Mouse (Mus musculus): Measurements from ENCODE around the gene Gm13290. TPM values are rescaled to one million over a fixed set of nuclear protein-coding genes. Genes with fewer than 3 reads are reported as not detected.
"Not testable (repeated sequence)": the region's sequence is repeated elsewhere in the genome, so short reads cannot be mapped to it uniquely, and the experiment has no call there.

Gm13290 gene
- total RNA-seq, 2 experiments from 2014 or later: not detected

- not testable (repeated sequence) for ATAC-seq (replicated peaks; ENCODE audit: poor library complexity, severe bottlenecking)
Measured at GRCm38 (mm10) chr4:88780320-88780719, 6.7 kb downstream of the Gm13290 start.

- not testable (repeated sequence) for ATAC-seq (replicated peaks; ENCODE audit: poor library complexity, severe bottlenecking)
Measured at GRCm38 (mm10) chr4:88781831-88782230, 8.2 kb downstream of the Gm13290 start, which contains the start of gene Ifnz. TSS of gene Ifnz (plus strand) at chr4:88782131.

DNA sequence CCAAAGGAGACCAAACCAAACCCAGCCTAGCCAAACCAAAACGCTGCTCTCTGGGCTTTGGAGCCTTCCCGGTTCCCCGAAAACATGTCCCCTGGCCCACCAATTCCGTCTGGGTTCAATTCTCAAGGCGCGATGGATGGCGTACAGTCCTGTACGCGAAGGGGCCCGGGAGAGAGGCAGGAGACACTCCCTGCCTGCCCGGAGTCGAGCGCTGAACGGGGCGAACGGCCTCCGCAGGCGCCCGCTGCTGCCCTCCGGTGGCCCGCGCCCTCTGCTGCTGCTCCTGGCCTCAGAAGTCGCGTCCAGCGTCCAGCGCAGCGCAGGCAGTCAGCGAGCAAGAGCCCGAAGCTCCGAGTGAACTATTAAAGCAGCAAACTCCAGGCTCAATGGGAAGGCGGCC is 8.7 kb downstream of the Gm13290 start:
- ATAC-seq (replicated peaks; ENCODE audit: poor library complexity, severe bottlenecking): not testable (repeated sequence)

DNA sequence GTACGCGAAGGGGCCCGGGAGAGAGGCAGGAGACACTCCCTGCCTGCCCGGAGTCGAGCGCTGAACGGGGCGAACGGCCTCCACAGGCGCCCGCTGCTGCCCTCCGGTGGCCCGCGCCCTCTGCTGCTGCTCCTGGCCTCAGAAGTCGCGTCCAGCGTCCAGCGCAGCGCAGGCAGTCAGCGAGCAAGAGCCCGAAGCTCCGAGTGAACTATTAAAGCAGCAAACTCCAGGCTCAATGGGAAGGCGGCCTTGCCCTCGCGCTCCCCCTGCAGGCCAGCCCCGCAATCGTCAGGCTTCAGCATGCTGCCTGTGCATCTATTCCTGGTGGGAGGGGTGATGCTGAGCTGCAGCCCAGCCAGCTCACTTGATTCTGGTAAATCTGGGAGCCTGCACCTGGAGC is 11.8 kb downstream of the Gm13290 start, which contains the start of gene Gm13276:
TSS of gene Gm13276 (plus strand) at position 301 of the 400 bp plus-strand sequence.
- not testable (repeated sequence) for ATAC-seq (replicated peaks; ENCODE audit: poor library complexity, severe bottlenecking)

DNA sequence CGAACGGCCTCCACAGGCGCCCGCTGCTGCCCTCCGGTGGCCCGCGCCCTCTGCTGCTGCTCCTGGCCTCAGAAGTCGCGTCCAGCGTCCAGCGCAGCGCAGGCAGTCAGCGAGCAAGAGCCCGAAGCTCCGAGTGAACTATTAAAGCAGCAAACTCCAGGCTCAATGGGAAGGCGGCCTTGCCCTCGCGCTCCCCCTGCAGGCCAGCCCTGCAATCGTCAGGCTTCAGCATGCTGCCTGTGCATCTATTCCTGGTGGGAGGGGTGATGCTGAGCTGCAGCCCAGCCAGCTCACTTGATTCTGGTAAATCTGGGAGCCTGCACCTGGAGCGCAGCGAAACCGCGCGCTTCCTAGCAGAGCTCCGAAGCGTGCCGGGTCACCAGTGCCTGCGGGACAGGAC is 14.8 kb downstream of the Gm13290 start, which contains the start of gene Gm13277:
TSS of gene Gm13277 (plus strand) at position 231 of the 400 bp plus-strand sequence.
- not testable (repeated sequence) for ATAC-seq (replicated peaks; ENCODE audit: poor library complexity, severe bottlenecking)

DNA sequence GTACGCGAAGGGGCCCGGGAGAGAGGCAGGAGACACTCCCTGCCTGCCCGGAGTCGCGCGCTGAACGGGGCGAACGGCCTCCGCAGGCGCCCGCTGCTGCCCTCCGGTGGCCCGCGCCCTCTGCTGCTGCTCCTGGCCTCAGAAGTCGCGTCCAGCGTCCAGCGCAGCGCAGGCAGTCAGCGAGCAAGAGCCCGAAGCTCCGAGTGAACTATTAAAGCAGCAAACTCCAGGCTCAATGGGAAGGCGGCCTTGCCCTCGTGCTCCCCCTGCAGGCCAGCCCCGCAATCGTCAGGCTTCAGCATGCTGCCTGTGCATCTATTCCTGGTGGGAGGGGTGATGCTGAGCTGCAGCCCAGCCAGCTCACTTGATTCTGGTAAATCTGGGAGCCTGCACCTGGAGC is 17.6 kb downstream of the Gm13290 start, which contains the start of gene Gm13278:
TSS of gene Gm13278 (plus strand) at position 301 of the 400 bp plus-strand sequence.
- not testable (repeated sequence) for ATAC-seq (replicated peaks; ENCODE audit: poor library complexity, severe bottlenecking)

GRCm38 (mm10) chr4:88793936-88794675 is 20.5 kb downstream of the Gm13290 start, which contains the start of gene Gm13275:
TSS of gene Gm13275 (plus strand) at chr4:88794487.
- not testable (repeated sequence) for ATAC-seq (replicated peaks; ENCODE audit: poor library complexity, severe bottlenecking)

GRCm38 (mm10) chr4:88797097-88797496 is 23.5 kb downstream of the Gm13290 start, which contains the start of gene Gm13279:
TSS of gene Gm13279 (plus strand) at chr4:88797397.
- ATAC-seq (replicated peaks; ENCODE audit: poor library complexity, severe bottlenecking): not testable (repeated sequence)

DNA sequence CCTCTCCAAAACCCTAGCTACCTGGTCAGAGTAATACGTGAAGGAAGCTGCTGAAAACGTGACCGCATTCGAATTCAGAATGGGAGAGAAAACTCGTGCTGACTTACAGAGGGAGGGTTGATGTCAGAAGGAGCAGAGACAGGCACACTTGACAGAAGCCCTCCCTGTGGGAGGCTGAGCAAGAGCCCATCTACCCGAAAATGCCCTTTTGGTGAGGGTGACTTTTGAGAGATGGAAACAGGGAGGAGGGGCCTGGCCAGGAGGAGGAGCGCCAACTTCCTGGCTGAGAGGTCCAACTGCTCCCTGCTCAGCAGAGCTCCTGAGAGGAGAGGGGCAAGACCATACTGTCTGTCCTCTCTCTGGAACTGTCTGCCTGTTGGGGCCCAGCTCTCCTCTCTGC is 25.7 kb downstream of the Gm13290 start, which contains the start of gene Gm13285:
TSS of gene Gm13285 (plus strand) at position 301 of the 400 bp plus-strand sequence.
- ATAC-seq (replicated peaks; ENCODE audit: poor library complexity, severe bottlenecking): not testable (repeated sequence)

DNA sequence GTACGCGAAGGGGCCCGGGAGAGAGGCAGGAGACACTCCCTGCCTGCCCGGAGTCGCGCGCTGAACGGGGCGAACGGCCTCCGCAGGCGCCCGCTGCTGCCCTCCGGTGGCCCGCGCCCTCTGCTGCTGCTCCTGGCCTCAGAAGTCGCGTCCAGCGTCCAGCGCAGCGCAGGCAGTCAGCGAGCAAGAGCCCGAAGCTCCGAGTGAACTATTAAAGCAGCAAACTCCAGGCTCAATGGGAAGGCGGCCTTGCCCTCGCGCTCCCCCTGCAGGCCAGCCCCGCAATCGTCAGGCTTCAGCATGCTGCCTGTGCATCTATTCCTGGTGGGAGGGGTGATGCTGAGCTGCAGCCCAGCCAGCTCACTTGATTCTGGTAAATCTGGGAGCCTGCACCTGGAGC is 29.3 kb downstream of the Gm13290 start, which contains the start of gene Gm13287:
TSS of gene Gm13287 (plus strand) at position 301 of the 400 bp plus-strand sequence.
- ATAC-seq (replicated peaks; ENCODE audit: poor library complexity, severe bottlenecking): not testable (repeated sequence)

GRCm38 (mm10) chr4:88805231-88805630 is 31.6 kb downstream of the Gm13290 start, which contains the start of gene Gm13288:
TSS of gene Gm13288 (plus strand) at chr4:88805531.
- not testable (repeated sequence) for ATAC-seq (replicated peaks; ENCODE audit: poor library complexity, severe bottlenecking)

DNA sequence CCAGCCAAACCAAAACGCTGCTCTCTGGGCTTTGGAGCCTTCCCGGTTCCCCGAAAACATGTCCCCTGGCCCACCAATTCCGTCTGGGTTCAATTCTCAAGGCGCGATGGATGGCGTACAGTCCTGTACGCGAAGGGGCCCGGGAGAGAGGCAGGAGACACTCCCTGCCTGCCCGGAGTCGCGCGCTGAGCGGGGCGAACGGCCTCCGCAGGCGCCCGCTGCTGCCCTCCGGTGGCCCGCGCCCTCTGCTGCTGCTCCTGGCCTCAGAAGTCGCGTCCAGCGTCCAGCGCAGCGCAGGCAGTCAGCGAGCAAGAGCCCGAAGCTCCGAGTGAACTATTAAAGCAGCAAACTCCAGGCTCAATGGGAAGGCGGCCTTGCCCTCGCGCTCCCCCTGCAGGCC is 32.1 kb downstream of the Gm13290 start:
- not testable (repeated sequence) for ATAC-seq (replicated peaks; ENCODE audit: poor library complexity, severe bottlenecking)

DNA sequence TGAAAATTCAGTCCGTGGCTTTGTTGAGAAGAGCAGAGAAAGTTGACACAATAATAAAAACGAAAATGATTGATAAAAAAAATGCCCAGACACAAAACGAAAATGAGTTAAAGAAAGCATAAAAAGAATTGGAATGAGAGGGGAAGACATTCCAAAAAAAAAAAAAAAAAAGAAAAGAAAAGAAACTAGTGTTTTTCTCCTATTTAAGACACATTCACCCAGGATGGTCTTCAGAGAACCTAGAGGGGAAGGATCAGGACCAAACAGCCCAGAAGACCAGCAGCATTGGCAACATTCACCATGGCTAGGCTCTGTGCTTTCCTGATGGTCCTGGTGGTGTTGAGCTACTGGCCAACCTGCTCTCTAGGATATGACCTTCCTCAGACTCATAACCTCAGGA is 42.3 kb downstream of the Gm13290 start, which contains the start of gene Ifna7:
TSS of gene Ifna7 (plus strand) at position 301 of the 400 bp plus-strand sequence.
- no peak for ATAC-seq (replicated peaks; ENCODE audit: poor library complexity, severe bottlenecking)

DNA sequence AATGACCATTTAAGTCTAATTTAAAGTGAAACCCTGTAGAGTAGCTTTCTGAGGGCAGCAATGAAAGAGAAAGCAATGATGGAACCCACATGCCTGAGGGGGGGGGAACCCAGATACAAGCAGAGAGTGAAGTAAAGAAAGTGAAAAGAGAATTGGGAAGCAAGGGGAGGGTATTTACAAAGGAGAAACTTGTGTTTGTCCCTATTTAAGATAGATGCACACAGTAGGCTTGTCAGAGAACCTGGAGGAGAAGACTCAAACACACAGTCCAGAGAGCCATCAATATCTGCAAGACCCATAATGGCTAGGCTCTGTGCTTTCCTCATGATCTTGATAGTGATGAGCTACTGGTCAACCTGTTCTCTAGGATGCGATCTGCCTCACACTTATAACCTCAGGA is 46.0 kb downstream of the Gm13290 start, which contains the start of gene Ifna11:
TSS of gene Ifna11 (plus strand) at position 301 of the 400 bp plus-strand sequence.
- ATAC-seq (replicated peaks; ENCODE audit: poor library complexity, severe bottlenecking): no peak

DNA sequence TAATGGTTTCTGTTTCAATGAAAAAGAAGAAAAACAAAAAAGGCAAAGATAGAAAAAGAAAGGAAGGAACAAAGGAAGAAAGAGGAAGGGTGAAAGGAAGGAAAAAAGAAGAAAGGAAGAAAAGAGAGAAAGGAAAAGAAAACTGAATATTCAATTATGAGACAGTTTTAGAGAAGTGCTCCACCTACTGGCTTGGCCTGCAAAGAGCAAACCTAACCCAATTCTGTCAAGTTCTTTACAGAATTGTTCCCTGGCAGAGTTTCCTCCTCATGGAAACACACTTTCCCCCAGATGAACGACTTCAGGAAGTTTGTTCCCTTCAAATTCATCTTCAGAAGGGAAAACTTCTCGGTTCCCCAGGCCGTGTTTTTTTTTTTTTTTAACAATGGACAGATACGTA is 49.4 kb downstream of the Gm13290 start:
- ATAC-seq (replicated peaks; ENCODE audit: poor library complexity, severe bottlenecking): 0 out of 2 replicates have a peak, but pooled peaks have one; percentile 30

Other genes with a start within 250 kb of the Gm13290 start
Only the 30 nearest of the 31 such genes appear.
- not detected in 2 replicates for gene Ifna14, start 202.0 kb upstream of the Gm13290 start, total RNA-seq (2014; fragmentation: Nextera tagmentation)
- not detected in 2 replicates for gene Ifna14, start 202.0 kb upstream of the Gm13290 start, total RNA-seq (2017)
- not detected in 2 replicates for gene Ifna9, start 181.4 kb upstream of the Gm13290 start, total RNA-seq (2014; fragmentation: Nextera tagmentation)
- gene Ifna9, start 181.4 kb upstream of the Gm13290 start, total RNA-seq (2017): not detected in 2 replicates
- gene Ifna12, start 170.5 kb upstream of the Gm13290 start, total RNA-seq (2014; fragmentation: Nextera tagmentation): not detected in 2 replicates
- not detected in 2 replicates for gene Ifna12, start 170.5 kb upstream of the Gm13290 start, total RNA-seq (2017)
- not detected in 2 replicates for gene C87499, start 139.4 kb upstream of the Gm13290 start, total RNA-seq (2014; fragmentation: Nextera tagmentation)
- not detected in 2 replicates for gene C87499, start 139.4 kb upstream of the Gm13290 start, total RNA-seq (2017)
- gene Ifna13, start 129.4 kb upstream of the Gm13290 start, total RNA-seq (2014; fragmentation: Nextera tagmentation): not detected in 2 replicates
- gene Ifna13, start 129.4 kb upstream of the Gm13290 start, total RNA-seq (2017): not detected in 2 replicates
- not detected in 2 replicates for gene Ifna16, start 96.9 kb upstream of the Gm13290 start, total RNA-seq (2014; fragmentation: Nextera tagmentation)
- not detected in 2 replicates for gene Ifna16, start 96.9 kb upstream of the Gm13290 start, total RNA-seq (2017)
- not detected in 2 replicates for gene Ifna2, start 89.9 kb upstream of the Gm13290 start, total RNA-seq (2014; fragmentation: Nextera tagmentation)
- not detected in 2 replicates for gene Ifna2, start 89.9 kb upstream of the Gm13290 start, total RNA-seq (2017)
- gene Ifnab, start 82.5 kb upstream of the Gm13290 start, total RNA-seq (2014; fragmentation: Nextera tagmentation): not detected in 2 replicates
- gene Ifnab, start 82.5 kb upstream of the Gm13290 start, total RNA-seq (2017): not detected in 2 replicates
- gene Gm26566, start 52.0 kb upstream of the Gm13290 start, total RNA-seq (2014; fragmentation: Nextera tagmentation): not detected in 2 replicates
- 0.69 TPM in 1 of 2 replicates, not detected in the other for gene Gm26566, start 52.0 kb upstream of the Gm13290 start, total RNA-seq (2017)
- gene Klhl9, start 51.4 kb upstream of the Gm13290 start, total RNA-seq (2014; fragmentation: Nextera tagmentation): 33.5 and 45.5 TPM in 2 replicates
- 72.4 and 96.0 TPM in 2 replicates for gene Klhl9, start 51.4 kb upstream of the Gm13290 start, total RNA-seq (2017)
- gene Gm13271, start 19.0 kb upstream of the Gm13290 start, total RNA-seq (2014; fragmentation: Nextera tagmentation): not detected in 2 replicates
- gene Gm13271, start 19.0 kb upstream of the Gm13290 start, total RNA-seq (2017): not detected in 2 replicates
- 0.49 TPM in 1 of 2 replicates, not detected in the other for gene Gm13283, start 13.7 kb upstream of the Gm13290 start, total RNA-seq (2014; fragmentation: Nextera tagmentation)
- 0.21 TPM in 1 of 2 replicates, not detected in the other for gene Gm13283, start 13.7 kb upstream of the Gm13290 start, total RNA-seq (2017)
- gene Gm13289, start 3.1 kb downstream of the Gm13290 start, total RNA-seq (2014; fragmentation: Nextera tagmentation): not detected in 2 replicates
- not detected in 2 replicates for gene Gm13289, start 3.1 kb downstream of the Gm13290 start, total RNA-seq (2017)
- gene Gm13272, start 6.0 kb downstream of the Gm13290 start, total RNA-seq (2014; fragmentation: Nextera tagmentation): not detected in 2 replicates
- gene Gm13272, start 6.0 kb downstream of the Gm13290 start, total RNA-seq (2017): not detected in 2 replicates
- gene Ifnz, start 8.3 kb downstream of the Gm13290 start, total RNA-seq (2014; fragmentation: Nextera tagmentation): 1.5 TPM in 1 of 2 replicates, not detected in the other
- 0.22 and 0.52 TPM in 2 replicates for gene Ifnz, start 8.3 kb downstream of the Gm13290 start, total RNA-seq (2017)
- gene Gm13276, start 11.9 kb downstream of the Gm13290 start, total RNA-seq (2014; fragmentation: Nextera tagmentation): not detected in 2 replicates
- gene Gm13276, start 11.9 kb downstream of the Gm13290 start, total RNA-seq (2017): not detected in 2 replicates
- gene Gm13277, start 14.8 kb downstream of the Gm13290 start, total RNA-seq (2014; fragmentation: Nextera tagmentation): not detected in 2 replicates
- gene Gm13277, start 14.8 kb downstream of the Gm13290 start, total RNA-seq (2017): not detected in 2 replicates
- not detected in 2 replicates for gene Gm13278, start 17.7 kb downstream of the Gm13290 start, total RNA-seq (2014; fragmentation: Nextera tagmentation)
- not detected in 2 replicates for gene Gm13278, start 17.7 kb downstream of the Gm13290 start, total RNA-seq (2017)
- not detected in 2 replicates for gene Gm13275, start 20.7 kb downstream of the Gm13290 start, total RNA-seq (2014; fragmentation: Nextera tagmentation)
- gene Gm13275, start 20.7 kb downstream of the Gm13290 start, total RNA-seq (2017): not detected in 2 replicates
- not detected in 2 replicates for gene Gm13279, start 23.6 kb downstream of the Gm13290 start, total RNA-seq (2014; fragmentation: Nextera tagmentation)
- gene Gm13279, start 23.6 kb downstream of the Gm13290 start, total RNA-seq (2017): not detected in 2 replicates
- gene Gm13285, start 25.8 kb downstream of the Gm13290 start, total RNA-seq (2014; fragmentation: Nextera tagmentation): not detected in 2 replicates
- not detected in 2 replicates for gene Gm13285, start 25.8 kb downstream of the Gm13290 start, total RNA-seq (2017)
- gene Gm13287, start 29.4 kb downstream of the Gm13290 start, total RNA-seq (2014; fragmentation: Nextera tagmentation): not detected in 2 replicates
- not detected in 2 replicates for gene Gm13287, start 29.4 kb downstream of the Gm13290 start, total RNA-seq (2017)
- not detected in 2 replicates for gene Gm13288, start 31.7 kb downstream of the Gm13290 start, total RNA-seq (2014; fragmentation: Nextera tagmentation)
- gene Gm13288, start 31.7 kb downstream of the Gm13290 start, total RNA-seq (2017): not detected in 2 replicates
- gene Ifna7, start 42.4 kb downstream of the Gm13290 start, total RNA-seq (2014; fragmentation: Nextera tagmentation): not detected in 2 replicates
- not detected in 2 replicates for gene Ifna7, start 42.4 kb downstream of the Gm13290 start, total RNA-seq (2017)
- not detected in 2 replicates for gene Ifna11, start 46.1 kb downstream of the Gm13290 start, total RNA-seq (2014; fragmentation: Nextera tagmentation)
- gene Ifna11, start 46.1 kb downstream of the Gm13290 start, total RNA-seq (2017): not detected in 2 replicates
- gene Ifna6, start 53.6 kb downstream of the Gm13290 start, total RNA-seq (2014; fragmentation: Nextera tagmentation): not detected in 2 replicates
- not detected in 2 replicates for gene Ifna6, start 53.6 kb downstream of the Gm13290 start, total RNA-seq (2017)
- gene Ifna5, start 61.7 kb downstream of the Gm13290 start, total RNA-seq (2014; fragmentation: Nextera tagmentation): not detected in 2 replicates
- gene Ifna5, start 61.7 kb downstream of the Gm13290 start, total RNA-seq (2017): not detected in 2 replicates
- not detected in 2 replicates for gene Ifna4, start 68.0 kb downstream of the Gm13290 start, total RNA-seq (2014; fragmentation: Nextera tagmentation)
- gene Ifna4, start 68.0 kb downstream of the Gm13290 start, total RNA-seq (2017): not detected in 2 replicates
- gene Ifna1, start 76.3 kb downstream of the Gm13290 start, total RNA-seq (2014; fragmentation: Nextera tagmentation): not detected in 2 replicates
- not detected in 2 replicates for gene Ifna1, start 76.3 kb downstream of the Gm13290 start, total RNA-seq (2017)
- not detected in 2 replicates for gene Ifne, start 106.4 kb downstream of the Gm13290 start, total RNA-seq (2014; fragmentation: Nextera tagmentation)
- gene Ifne, start 106.4 kb downstream of the Gm13290 start, total RNA-seq (2017): not detected in 2 replicates